ENCODE assay signal across 8 mouse cellular contexts in genomic region chr2:62411211-62412080, GRCm38 (mm10). TPM values are rescaled to one million over a fixed set of nuclear protein-coding genes. Genes with fewer than 3 reads are reported as not detected.
DNase-seq lines count a peak whose midpoint lies in the region; ATAC-seq and TF ChIP-seq lines count a peak whose summit lies in the region.

No protein-coding gene starts in this region.

- DNase-seq in heart, adult 11 months: peak; percentile 89
- no peak for DNase-seq in heart, adult 8-10 months (ENCODE audit: low spot score)
- DNase-seq in kidney, adult 2 months: peak; percentile 90
- no peak for DNase-seq in adipocyte (ENCODE audit: low spot score)

- no peaks in the 10 kb centered on the region for H3K27me3 ChIP-seq in kidney, adult 2 months (replicated peaks; ENCODE audit: control insufficient read depth, insufficient read depth, low read length)
- H3K27me3 ChIP-seq in lung, embryonic 15.5 days: no peaks in the 10 kb centered on the region

- no peak for TF ChIP-seq POLR2A in bone marrow macrophage, adult 2 months (IDR thresholded peaks at IDR 0.05; ENCODE audit: borderline replicate concordance, low read depth, low read length)
- peak; percentile 20 for TF ChIP-seq POLR2A in kidney, adult 2 months (IDR thresholded peaks at IDR 0.05; ENCODE audit: low read depth, low read length)

- no peaks in the 10 kb centered on the region for H3K36me3 ChIP-seq in kidney, adult 2 months (ENCODE audit: control insufficient read depth, insufficient read depth, low read length)
- no peaks in the 10 kb centered on the region for H3K36me3 ChIP-seq in lung, embryonic 15.5 days

- no peaks in the 10 kb centered on the region for H3K4me1 ChIP-seq in bone marrow macrophage, adult 2 months (ENCODE audit: control insufficient read depth, insufficient read depth, low read length)
- H3K4me1 ChIP-seq in kidney, adult 2 months (ENCODE audit: control insufficient read depth, insufficient read depth, low read length): no peaks in the 10 kb centered on the region; the same call in 1 of the 2 replicates
- peaks cover 30% of the 10 kb centered on the region; the same call in 1 of the 2 replicates for H3K4me1 ChIP-seq in lung, embryonic 15.5 days

- H3K4me2 ChIP-seq in lung, embryonic 15.5 days: peak overlapping the region; percentile 87

- H3K4me3 ChIP-seq in bone marrow macrophage, adult 2 months (ENCODE audit: insufficient read depth, low read length): peak overlapping the region; percentile 13
- H3K4me3 ChIP-seq in kidney, adult 2 months (ENCODE audit: insufficient read depth, low read depth, low read length): peak overlapping the region; percentile 52
- H3K4me3 ChIP-seq in lung, embryonic 15.5 days: peak overlapping the region; percentile 48

- no peaks in the 10 kb centered on the region for H3K9me3 ChIP-seq in lung, embryonic 15.5 days

- peak overlapping the region; percentile 46 for H3K9ac ChIP-seq in lung, embryonic 15.5 days

- no peak overlapping the region for H3K27ac ChIP-seq in bone marrow macrophage, adult 2 months (ENCODE audit: insufficient read depth, low read depth, low read length)
- H3K27ac ChIP-seq in kidney, adult 2 months (ENCODE audit: insufficient read depth, low read depth, low read length): peak overlapping the region; percentile 61
- peak overlapping the region; percentile 79 for H3K27ac ChIP-seq in lung, embryonic 15.5 days

- WGBS in kidney, adult 2 months: 6% methylated on average over 47 of the region's 47 CpGs
- 5% methylated on average over 47 of the region's 47 CpGs for WGBS in lung, embryonic 15.5 days

- TF ChIP-seq CTCF in bone marrow macrophage, adult 2 months (IDR thresholded peaks at IDR 0.05; ENCODE audit: low read depth, low read length): no peak
- 0 out of 2 replicates have a peak, but pooled peaks have one; percentile 3 for TF ChIP-seq CTCF in kidney, adult 2 months (conservative IDR thresholded peaks at IDR 0.05; ENCODE audit: insufficient read depth, insufficient read length, low read depth, low read length)

- ATAC-seq in granulocyte monocyte progenitor cell, adult 5-6 weeks (replicated peaks; ENCODE audit: poor library complexity, severe bottlenecking): peak; percentile 66
- peak; percentile 89 for ATAC-seq in lung, embryonic 15.5 days (ENCODE audit: borderline replicate concordance, extremely low read depth, low FRiP score, low TSS enrichment)
- ATAC-seq in neutrophil, adult 5-6 weeks (ENCODE audit: extremely low read depth, insufficient number of reproducible peaks, low FRiP score, poor library complexity, severe bottlenecking): peak; percentile 63

RNA-seq across cellular contexts. Expression of gene Dpp4, which starts 0.6 kb away (rescaled TPM):
- total RNA-seq in heart, adult 8-10 months (2022): 1 to 10 TPM; 2.5 to 7.6 (median 4.0) TPM
- 0.34 and 0.60 TPM in 2 replicates for polyA plus RNA-seq in bone marrow macrophage, adult 2 months (2012; ENCODE audit: insufficient read depth, insufficient read length, missing spikeins)
- total RNA-seq in granulocyte monocyte progenitor cell, adult 5-6 weeks (2014; fragmentation: Nextera tagmentation): 11.0 and 13.8 TPM in 2 replicates
- total RNA-seq in granulocyte monocyte progenitor cell, adult 5-6 weeks (2017): 14.6 and 15.2 TPM in 2 replicates
- polyA plus RNA-seq in kidney, adult 2 months (2012; rRNA removed): 21.4 and 24.0 TPM in 2 replicates
- polyA plus RNA-seq in lung, embryonic 15.5 days (2015; fragmentation: Nextera tagmentation; extraction: Ambion mirVana): 26.8 and 31.2 TPM in 2 replicates
- total RNA-seq in neutrophil, adult 5-6 weeks (2017): 69.1 and 98.1 TPM in 2 replicates

Comparison
In these comparisons a context has a peak if more than half of its experiments do, and no peak if none do; other contexts are left out.
1. DNase-seq: peak in heart, adult 11 months (single experiment) and kidney, adult 2 months (single experiment); none in heart, adult 8-10 months (single experiment) and adipocyte (single experiment).
2. Peak in every context shown above with its lines, with median percentiles within 50 percentile points of each other: H3K4me3 ChIP-seq and ATAC-seq.